Mouse (Mus musculus) forebrain, embryonic 14.5 days (tissue): ENCODE results near the gene Patl1. TPM values are rescaled to one million over a fixed set of nuclear protein-coding genes. Genes with fewer than 3 reads are reported as not detected.
"Not testable (repeated sequence)": the region's sequence is repeated elsewhere in the genome, so short reads cannot be mapped to it uniquely, and the experiment has no call there.

Experiments used
- ATAC-seq: fragments of 200-750 bp; cut with Nextera tagmentation; 2 replicates; pipeline ENCODE4 v1.8.0; 2017; ENCODE audit warnings: mild to moderate bottlenecking, moderate library complexity
- DNase-seq: peaks from one replicate; pipeline ENCODE4 v3.0.0-alpha.2; 2015; ENCODE audit warnings: low spot score
- H3K27ac ChIP-seq: fragments of 300-500 bp; sonication (generic); 2 replicates; pipeline ENCODE4 v1.5.1; 2014; ENCODE audit warnings: low read depth, mild to moderate bottlenecking, control low read depth, low read length, moderate library complexity
- H3K27me3 ChIP-seq: fragments of 300-500 bp; sonication (generic); replicated peaks from 2 replicates; pipeline ENCODE4 v1.6.1; 2014; ENCODE audit warnings: low read length, control low read depth, mixed read lengths; ENCODE audit not compliant: control insufficient read depth, insufficient read depth
- H3K36me3 ChIP-seq: fragments of 300-500 bp; sonication (generic); 2 replicates; pipeline ENCODE4 v1.6.1; 2014; ENCODE audit warnings: low read length, control low read depth; ENCODE audit not compliant: control insufficient read depth, insufficient read depth
- H3K4me1 ChIP-seq: fragments of 300-500 bp; sonication (generic); 2 replicates; pipeline ENCODE4 v1.6.1; 2014; ENCODE audit warnings: antibody characterized with exemption, low read length, control low read depth; ENCODE audit not compliant: control insufficient read depth, insufficient read depth
- H3K4me2 ChIP-seq: fragments of 300-500 bp; sonication (generic); 2 replicates; pipeline ENCODE4 v1.6.1; 2014; ENCODE audit warnings: mild to moderate bottlenecking, control low read depth, low read length
- H3K4me3 ChIP-seq: fragments of 300-500 bp; sonication (generic); 2 replicates; pipeline ENCODE4 v1.5.1; 2014; ENCODE audit warnings: low read depth, low read length, control low read depth
- H3K9ac ChIP-seq: fragments of 300-500 bp; sonication (generic); 2 replicates; pipeline ENCODE4 v1.6.1; 2014; ENCODE audit warnings: mild to moderate bottlenecking, low read length, control low read depth, moderate library complexity
- H3K9me3 ChIP-seq: fragments of 300-500 bp; sonication (generic); replicated peaks from 2 replicates; pipeline ENCODE4 v1.6.1; 2016; ENCODE audit warnings: low read length, control low read depth, mixed read lengths; ENCODE audit not compliant: control insufficient read depth
- WGBS: fragments of 180-500 bp; shearing (Covaris S2); extraction: QIAGEN DNeasy Blood & Tissue Kit; methylation state at CpG from one replicate; pipeline ENCODE4 v1.1.7; 2014; 5-methylcytosine and 5-hydroxymethylcytosine counted together
- polyA plus RNA-seq: library from polyadenylated mRNA; unstranded; fragments of >200 nt; fragmentation: Nextera tagmentation; extraction: Ambion mirVana; gene quantifications from 2 replicates; pipeline ENCODE4 v1.2.1, GENCODE M21; 2014

Patl1 gene
- polyA plus RNA-seq, 1 experiment from 2014 or later, result 16.1 TPM

DNA sequence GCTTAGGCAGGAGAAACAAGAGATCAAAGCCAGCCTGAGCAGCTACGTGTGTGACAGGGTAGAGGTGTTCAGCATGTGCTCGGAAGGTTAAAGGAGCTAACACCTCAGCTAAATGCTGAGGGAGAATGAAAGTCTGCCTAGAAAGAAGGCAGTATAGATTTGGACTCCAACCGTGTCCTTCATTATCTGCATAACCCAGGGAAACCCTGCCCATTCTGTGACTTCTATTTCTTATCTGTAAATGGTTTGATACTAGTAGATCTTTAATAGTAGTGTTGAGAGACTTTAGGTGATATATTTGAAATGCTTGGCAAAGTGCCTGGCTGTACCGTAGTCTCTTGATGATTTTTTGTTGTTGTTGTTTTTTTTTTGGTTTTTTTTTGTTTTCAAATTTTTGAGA lies 63.5 kb downstream of the Patl1 start:
- no peak overlapping the region for H3K27ac ChIP-seq
- H3K9me3 ChIP-seq, result no peaks in the 10 kb centered on the region
- H3K9ac ChIP-seq, result no peak overlapping the region
- ATAC-seq (no peak), DNase-seq (no peak)
- 86% methylated on average over 4 of the region's 4 CpGs for WGBS
- H3K4me2 ChIP-seq, result no peak overlapping the region
- H3K27me3 ChIP-seq, result no peaks in the 10 kb centered on the region
- H3K4me1 ChIP-seq, result no peaks in the 10 kb centered on the region
- peaks cover 93% of the 10 kb centered on the region for H3K36me3 ChIP-seq
- no peak overlapping the region for H3K4me3 ChIP-seq

DNA sequence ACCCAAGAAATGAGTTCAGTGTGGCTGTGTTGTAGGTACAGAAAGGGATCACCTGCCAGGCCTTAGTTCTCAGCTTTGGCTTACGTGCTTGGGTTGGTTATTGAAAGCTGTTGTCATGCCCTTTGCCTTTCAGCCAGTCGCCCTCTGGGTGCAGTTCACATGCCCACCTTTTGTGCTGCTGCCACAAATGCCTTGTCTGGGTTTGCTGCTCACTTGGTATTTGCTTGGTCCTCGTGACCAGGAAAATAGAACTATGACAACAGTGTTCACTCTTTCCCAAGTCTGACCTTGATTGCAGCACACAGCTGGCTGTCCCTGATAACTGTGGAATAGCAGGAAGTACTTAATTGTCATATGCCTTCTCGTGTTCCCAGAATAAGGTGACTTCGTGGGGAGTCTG lies 65.2 kb downstream of the Patl1 start:
- H3K27ac ChIP-seq, result no peak overlapping the region
- no peaks in the 10 kb centered on the region for H3K4me1 ChIP-seq
- no peak overlapping the region for H3K9ac ChIP-seq
- H3K36me3 ChIP-seq, result peaks cover 91% of the 10 kb centered on the region
- H3K4me2 ChIP-seq, result no peak overlapping the region
- 88% methylated on average over 5 of the region's 5 CpGs for WGBS
- ATAC-seq (no peak), DNase-seq (no peak)
- no peaks in the 10 kb centered on the region for H3K9me3 ChIP-seq
- no peak overlapping the region for H3K4me3 ChIP-seq
- H3K27me3 ChIP-seq, result no peaks in the 10 kb centered on the region

DNA sequence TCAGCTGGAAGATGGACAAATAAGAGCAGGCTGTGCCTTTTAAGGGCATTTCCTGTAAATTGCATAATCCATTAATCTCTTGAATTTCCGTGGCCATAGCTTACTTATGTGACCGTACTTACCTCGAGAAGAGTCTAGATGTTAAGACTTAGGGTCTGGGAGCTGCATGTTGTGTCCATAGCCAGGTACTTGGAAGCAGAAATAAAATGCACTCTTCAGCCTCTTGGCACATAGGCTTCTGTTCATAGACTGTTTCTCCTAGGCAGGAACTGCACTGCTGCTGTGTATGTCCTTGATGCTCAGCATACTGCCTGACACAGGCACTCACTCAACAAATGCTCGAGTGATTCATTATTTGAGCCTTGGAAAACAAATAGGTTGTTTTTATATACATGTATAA lies 68.3 kb downstream of the Patl1 start:
- no peak overlapping the region for H3K9ac ChIP-seq
- H3K27ac ChIP-seq, result no peak overlapping the region
- peaks cover 90% of the 10 kb centered on the region for H3K36me3 ChIP-seq
- 94% methylated on average over 4 of the region's 4 CpGs for WGBS
- DNase-seq (no peak), ATAC-seq (no peak)
- H3K27me3 ChIP-seq, result no peaks in the 10 kb centered on the region
- H3K4me3 ChIP-seq, result no peak overlapping the region
- no peak overlapping the region for H3K4me2 ChIP-seq
- no peaks in the 10 kb centered on the region for H3K9me3 ChIP-seq
- no peaks in the 10 kb centered on the region for H3K4me1 ChIP-seq

DNA sequence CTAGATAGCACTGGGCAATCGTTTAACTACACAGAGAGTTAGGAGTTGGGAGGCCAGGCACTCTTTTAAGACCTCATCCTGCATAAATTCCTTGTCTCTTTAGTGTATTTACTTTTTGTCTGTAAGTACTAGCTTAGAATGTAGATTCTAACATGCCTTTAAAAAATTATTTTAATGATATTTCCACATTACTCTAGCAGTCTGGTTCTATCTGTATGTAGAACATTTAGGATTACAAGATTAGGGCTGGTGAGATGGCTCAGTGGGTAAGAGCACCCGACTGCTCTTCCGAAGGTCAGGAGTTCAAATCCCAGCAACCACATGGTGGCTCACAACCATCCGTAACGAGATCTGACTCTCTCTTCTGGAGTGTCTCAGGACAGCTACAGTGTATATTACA lies 72.4 kb downstream of the Patl1 start:
- H3K27me3 ChIP-seq, ATAC-seq, H3K4me2 ChIP-seq, H3K27ac ChIP-seq, H3K4me1 ChIP-seq, DNase-seq, H3K4me3 ChIP-seq, H3K9ac ChIP-seq, H3K9me3 ChIP-seq: not testable (repeated sequence)
- H3K36me3 ChIP-seq, result peaks cover 90% of the 10 kb centered on the region
- WGBS, result 88% methylated on average over 5 of the region's 5 CpGs

DNA sequence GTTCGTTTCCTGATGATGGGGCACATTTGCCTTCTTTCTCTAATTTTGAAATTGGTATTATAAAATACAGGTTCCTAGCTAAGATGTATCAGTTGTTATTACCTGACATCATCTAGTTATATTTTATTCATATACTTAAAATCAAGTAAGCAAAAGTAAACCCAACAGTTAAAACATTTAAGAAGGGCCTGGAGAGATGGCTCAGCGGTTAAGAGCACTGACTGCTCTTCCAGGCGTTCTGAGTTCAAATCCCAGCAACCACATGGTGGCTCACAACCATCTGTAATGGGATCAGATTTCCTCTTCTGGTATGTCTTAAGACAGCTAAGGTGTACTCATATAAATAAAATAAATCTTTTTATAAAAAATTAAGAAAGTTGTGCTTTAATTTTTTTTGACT lies 75.6 kb downstream of the Patl1 start:
- Histone ChIP-seq H3K27me3 (no peaks in the 10 kb centered on the region), H3K27ac (no peak overlapping the region), H3K4me2 (no peak overlapping the region), H3K9me3 (no peaks in the 10 kb centered on the region), H3K4me1 (no peaks in the 10 kb centered on the region), H3K4me3 (no peak overlapping the region), H3K9ac (no peak overlapping the region), H3K36me3 (peaks cover 91% of the 10 kb centered on the region)
- WGBS, result 95% methylated on average over 3 of the region's 3 CpGs
- DNase-seq (no peak), ATAC-seq (no peak)

DNA sequence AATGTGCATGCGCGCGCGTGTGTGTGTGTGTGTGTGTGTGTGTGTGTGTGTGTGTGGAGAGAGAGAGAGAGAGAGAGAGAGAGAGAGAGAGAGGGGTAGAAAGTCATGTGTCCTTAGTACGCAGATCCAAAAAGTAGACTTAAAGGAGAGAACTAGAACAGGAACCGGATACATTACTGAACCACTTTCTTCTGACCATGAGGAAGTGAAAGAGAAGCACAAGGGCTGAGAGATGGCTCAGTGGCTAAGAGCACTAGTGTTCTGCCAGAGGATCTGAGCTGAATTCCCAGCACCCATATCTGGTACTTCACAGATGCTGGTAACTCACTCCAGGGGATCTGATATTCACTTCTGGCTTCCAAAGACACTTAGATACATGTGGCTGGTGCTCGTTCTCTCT lies 77.1 kb downstream of the Patl1 start:
- Histone ChIP-seq H3K36me3 (peaks cover 89% of the 10 kb centered on the region), H3K4me2 (no peak overlapping the region)

DNA sequence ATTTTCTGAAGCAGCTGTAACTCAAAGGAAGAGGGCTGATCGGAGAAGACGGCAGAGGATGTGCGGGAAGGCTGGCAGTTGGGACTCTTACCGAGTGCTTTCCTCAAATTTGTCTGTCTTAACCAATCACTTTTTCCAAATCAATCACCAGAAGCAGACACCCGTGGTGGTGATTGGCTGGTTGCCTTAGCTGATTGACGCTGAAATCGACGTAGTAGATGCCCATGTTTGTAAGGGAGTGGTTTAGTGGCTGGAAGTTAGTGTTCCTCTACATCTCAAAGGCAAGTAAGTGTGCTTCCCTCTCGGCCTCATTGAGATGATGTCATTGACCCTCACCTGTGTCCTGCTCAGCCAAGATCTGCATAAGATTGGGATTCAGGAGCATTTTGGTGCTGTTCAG lies 79.8 kb downstream of the Patl1 start:
- H3K9me3 ChIP-seq, result no peaks in the 10 kb centered on the region
- no peak overlapping the region for H3K4me2 ChIP-seq
- no peak for DNase-seq
- H3K27me3 ChIP-seq, result no peaks in the 10 kb centered on the region
- no peak overlapping the region for H3K4me3 ChIP-seq
- no peak overlapping the region for H3K27ac ChIP-seq
- WGBS, result 92% methylated on average over 9 of the region's 9 CpGs
- H3K36me3 ChIP-seq, result peaks cover 80% of the 10 kb centered on the region
- no peak overlapping the region for H3K9ac ChIP-seq
- no peaks in the 10 kb centered on the region for H3K4me1 ChIP-seq
- no peak for ATAC-seq

More for the DNA sequence above, 77.1 kb downstream of the Patl1 start:
- no peak overlapping the region for H3K9ac ChIP-seq
- H3K27ac ChIP-seq, result no peak overlapping the region
- ATAC-seq (no peak), DNase-seq (no peak)
- no peak overlapping the region for H3K4me3 ChIP-seq
- no peaks in the 10 kb centered on the region for H3K27me3 ChIP-seq
- no peaks in the 10 kb centered on the region for H3K4me1 ChIP-seq
- WGBS, result 95% methylated on average over 7 of the region's 7 CpGs
- no peaks in the 10 kb centered on the region for H3K9me3 ChIP-seq

DNA sequence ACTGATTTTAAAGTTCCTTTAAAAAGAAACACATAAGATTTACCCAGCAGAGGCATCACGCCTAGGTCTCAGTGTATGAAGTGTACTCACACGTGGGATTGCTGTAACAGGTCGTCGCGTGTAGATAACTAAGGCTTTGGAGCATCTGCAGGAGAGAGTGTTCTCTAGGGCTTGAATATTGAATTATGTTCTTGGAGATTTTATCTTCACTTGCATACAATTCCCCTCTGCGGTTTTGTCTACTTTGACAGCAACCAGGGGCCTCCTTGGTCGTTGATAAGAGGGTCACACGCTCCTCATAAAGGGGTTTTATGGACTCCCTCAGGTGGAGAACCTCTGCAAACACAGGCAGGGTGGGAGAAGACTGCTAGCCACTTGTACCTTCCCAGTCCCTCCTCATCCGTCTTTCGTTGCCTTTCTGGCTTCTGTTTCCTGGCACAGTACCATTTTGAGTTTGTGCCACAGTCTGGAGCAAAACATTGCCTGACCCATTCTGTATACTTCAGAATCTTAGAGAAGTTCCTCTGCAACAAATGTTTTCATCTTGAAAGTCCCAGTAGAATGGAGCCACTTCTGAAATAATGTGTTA lies 80.3 kb downstream of the Patl1 start:
- no peak for DNase-seq
- no peak overlapping the region for H3K9ac ChIP-seq
- WGBS, result 93% methylated on average over 10 of the region's 10 CpGs
- no peak overlapping the region for H3K27ac ChIP-seq
- no peak overlapping the region for H3K4me3 ChIP-seq
- no peaks in the 10 kb centered on the region for H3K27me3 ChIP-seq
- no peaks in the 10 kb centered on the region for H3K9me3 ChIP-seq
- no peaks in the 10 kb centered on the region for H3K4me1 ChIP-seq
- no peak overlapping the region for H3K4me2 ChIP-seq
- ATAC-seq, result no peak
- peaks cover 75% of the 10 kb centered on the region for H3K36me3 ChIP-seq
